Mouse (Mus musculus): Measurements from ENCODE around the gene Ush1g.

Gene Ush1g

DNA sequence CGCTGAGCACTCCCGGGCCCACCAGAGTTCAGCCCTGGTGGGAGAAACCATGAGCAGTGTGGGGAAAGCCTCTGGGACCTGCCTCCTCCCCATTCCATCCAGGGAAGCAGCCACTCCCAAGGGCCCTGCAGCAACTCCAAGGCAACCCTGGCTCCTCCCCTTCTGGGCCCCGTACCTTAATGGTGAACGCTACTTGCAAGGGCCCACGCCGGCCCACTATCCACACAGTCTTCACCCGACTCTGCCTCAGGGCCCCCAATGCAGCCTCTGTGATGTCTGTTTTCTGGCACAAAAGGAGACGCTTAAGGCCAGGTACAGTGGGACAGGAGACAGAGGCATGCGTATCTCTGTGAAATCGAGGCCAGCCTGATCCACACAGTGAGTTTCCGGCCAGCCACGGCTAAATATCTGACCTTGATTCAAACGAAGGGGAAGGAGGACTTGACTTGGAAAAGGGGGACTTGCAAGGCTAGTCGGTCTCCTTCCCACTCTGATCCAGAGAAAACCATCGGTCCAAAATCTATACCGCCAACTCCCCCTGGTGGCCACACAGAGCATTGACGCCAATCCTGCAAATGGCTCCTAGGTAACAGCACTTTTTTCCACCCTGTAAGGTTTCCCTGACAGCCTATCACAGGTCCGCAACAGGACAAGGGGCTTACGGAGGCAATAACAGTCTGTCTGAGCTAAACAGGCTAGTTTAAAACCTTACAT is 51.5 kb downstream of the Ush1g start:
- DNase-seq (ENCODE audit: low read depth, low spot score): peak; percentile 69

DNA sequence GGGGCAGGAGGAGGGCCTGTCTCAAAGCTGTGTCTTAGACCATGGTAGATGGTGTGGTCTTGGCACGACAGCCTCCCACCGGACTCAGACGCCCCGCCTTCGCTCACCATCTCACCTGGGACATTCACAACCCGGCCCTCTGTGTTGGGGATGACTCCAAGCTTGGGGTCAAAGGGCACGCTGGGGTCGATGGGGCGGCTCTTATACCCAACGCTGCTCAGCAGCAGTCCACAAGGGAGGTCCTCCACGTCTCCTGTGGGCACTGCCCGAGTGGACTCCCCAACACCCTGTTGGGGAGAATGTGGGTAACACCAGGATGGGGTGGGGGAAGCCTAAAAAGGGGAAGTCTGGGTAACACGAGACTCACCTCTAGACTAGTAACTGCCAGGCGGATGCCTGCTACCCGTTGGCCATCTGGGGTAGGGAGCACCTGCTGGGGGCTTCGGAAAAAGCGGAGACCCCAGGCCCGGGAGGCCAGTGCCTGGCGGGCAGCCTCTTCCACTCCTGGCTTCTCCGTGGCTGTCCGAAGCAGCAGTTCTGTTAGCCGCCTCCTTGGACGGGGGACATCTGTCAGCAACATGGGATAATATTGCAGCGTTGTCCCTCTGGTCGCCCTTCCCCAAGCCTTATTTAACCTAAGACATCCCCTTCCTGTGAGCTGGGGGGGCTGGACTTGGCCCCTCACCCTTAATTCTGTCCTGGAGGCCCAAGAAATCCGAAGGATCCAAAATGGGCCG is 52.3 kb downstream of the Ush1g start:
- no peak for DNase-seq (ENCODE audit: low read depth, low spot score)

DNA sequence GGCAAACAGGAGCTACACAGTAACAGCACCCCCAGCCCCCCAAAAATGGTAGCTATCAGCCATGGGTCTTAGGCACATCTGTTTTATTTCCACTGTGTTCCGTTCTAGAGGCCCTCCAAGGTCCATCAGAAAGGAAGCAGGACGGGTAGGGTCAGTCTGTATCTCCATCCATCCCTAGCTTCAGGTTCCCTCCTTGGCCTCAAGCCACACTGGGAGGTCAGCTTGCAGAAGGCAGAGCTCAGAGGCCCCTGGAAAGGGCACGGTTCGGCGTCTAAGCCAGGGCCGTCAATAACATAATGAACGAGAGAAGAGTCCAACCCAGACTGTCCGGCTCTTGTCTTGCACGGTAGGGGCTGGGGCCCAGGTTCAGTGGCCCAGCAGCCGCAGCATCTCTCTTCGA is 53.9 kb downstream of the Ush1g start:
- DNase-seq (ENCODE audit: low read depth, low spot score): no peak

DNA sequence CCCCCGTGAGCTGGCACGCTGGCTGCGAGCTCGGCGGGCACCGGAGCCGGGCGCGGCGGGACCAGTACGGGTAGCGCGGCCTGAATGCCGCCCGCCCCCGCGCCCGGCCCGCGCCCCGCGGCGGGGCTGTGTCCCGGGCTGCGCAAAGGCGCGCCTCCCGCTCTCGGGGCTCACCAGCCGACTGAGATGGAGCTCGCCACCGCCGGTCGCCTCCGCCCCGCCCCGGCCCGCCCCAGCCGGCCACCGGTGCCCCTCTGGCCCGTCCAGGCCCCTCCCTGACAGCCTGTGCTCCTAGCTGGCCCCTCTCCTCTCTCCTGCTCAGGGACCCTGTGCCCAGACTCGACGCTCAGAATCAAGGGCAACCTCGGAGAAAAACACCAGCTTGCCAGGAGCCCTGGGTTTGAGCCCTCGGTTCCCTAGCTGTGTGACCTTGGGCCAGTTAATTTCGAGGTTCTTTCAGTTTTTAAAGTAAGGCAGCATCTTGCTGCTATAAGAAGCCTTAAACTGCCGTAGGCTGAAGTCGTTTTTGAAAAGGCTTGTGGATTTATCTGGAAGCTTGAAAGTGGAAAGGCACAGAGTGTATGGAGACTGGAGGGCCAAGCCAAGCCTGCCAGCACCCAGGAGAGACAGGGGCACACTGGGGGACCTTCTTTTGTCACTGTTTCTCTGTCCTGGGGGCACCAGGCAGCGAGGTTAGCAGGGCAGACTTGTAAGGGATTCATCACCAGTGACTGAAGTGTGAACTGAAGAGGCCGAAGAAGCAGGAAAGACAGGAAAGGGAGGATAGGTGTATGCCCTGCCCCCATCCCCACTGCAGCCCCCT is 54.6 kb downstream of the Ush1g start, which contains the start of gene Grin2c:
TSS of gene Grin2c (minus strand) at position 183 of the 823 bp plus-strand sequence.
- DNase-seq (ENCODE audit: low read depth, low spot score): no peak

DNA sequence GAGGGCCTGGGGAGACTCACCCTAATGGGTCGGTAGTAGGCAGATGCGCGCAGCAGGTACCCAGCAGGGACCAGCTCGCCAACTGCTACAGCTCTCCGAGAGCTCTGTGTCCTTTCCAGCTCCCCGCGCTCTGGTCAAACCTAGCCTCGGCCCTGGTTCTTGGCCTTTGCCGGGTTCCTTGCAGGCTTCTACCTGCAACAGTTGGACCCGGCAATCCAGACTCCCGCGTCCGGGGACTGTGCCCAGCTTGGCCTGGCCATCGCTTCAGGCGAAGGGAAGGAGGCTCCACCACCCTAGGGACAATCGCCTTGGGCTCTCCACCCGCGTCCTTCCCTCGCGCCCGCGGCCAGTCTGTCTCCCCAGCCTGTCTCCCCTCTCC is 55.5 kb downstream of the Ush1g start:
- no peak for DNase-seq (ENCODE audit: low read depth, low spot score)

DNA sequence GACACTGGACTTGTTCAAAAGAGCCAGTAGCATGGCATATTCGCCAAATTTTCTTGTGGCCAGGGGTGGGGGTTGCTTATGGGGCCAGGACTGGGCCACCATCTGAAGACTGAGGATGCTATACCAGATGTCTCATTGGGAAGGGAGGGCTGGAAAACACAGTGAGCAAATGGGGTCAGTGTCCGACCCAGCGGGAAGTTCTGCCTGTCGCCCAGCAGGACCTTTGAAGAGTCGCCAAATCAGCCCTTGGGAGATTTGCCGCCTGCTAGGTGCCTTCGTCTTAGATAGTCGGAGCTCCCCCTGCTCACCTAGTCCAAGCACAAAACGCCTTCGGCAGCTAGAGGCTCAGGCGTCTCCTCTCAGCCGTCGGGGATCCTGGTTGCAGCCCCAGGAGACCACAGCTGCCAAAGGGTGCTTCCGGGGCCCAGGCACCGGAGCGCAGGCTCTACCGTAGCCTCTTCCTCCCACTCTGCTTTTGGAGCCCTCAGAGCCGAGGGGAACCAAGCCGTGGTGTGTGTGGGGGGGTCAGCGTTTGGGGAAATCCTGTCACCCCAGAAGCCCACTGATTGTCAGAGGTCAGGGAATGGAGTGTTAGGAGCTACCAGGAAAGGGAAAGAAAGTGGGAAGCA is 56.0 kb downstream of the Ush1g start:
- DNase-seq (ENCODE audit: low read depth, low spot score): no peak

All from retina, postnatal 7 days (tissue).